Mouse (Mus musculus): ENCODE measurements around the gene Ghdc.

Gene Ghdc

GRCm38 (mm10) chr11:100741348-100741747 lies 29.4 kb downstream of the Ghdc start:
- DNase-seq = no peak

- DNase-seq = peak; percentile 34
These were observed 32.0 kb downstream of the Ghdc start for GRCm38 (mm10) chr11:100738749-100739148.

GRCm38 (mm10) chr11:100738066-100738604 lies 32.6 kb downstream of the Ghdc start, which contains the start of gene Rab5c:
TSS of gene Rab5c (minus strand) at chr11:100738215.
- DNase-seq = peak; percentile 98

GRCm38 (mm10) chr11:100737105-100737733 lies 33.5 kb downstream of the Ghdc start:
- DNase-seq = no peak

GRCm38 (mm10) chr11:100736746-100737080 lies 34.0 kb downstream of the Ghdc start:
- DNase-seq = no peak

- DNase-seq = no peak
These were observed 34.6 kb downstream of the Ghdc start for GRCm38 (mm10) chr11:100735954-100736745.

- DNase-seq = no peak
These were observed 35.5 kb downstream of the Ghdc start for GRCm38 (mm10) chr11:100735134-100735865.

- DNase-seq = no peak
These were observed 40.1 kb downstream of the Ghdc start for GRCm38 (mm10) chr11:100730477-100731205.

- no peak for DNase-seq
These were observed 40.8 kb downstream of the Ghdc start for GRCm38 (mm10) chr11:100729976-100730375.

- no peak for DNase-seq
These were observed 42.2 kb downstream of the Ghdc start for GRCm38 (mm10) chr11:100728601-100729000.

GRCm38 (mm10) chr11:100727201-100727600 lies 43.6 kb downstream of the Ghdc start:
- DNase-seq = no peak

- DNase-seq = no peak
These were observed 45.7 kb downstream of the Ghdc start for GRCm38 (mm10) chr11:100724919-100725512.

- no peak for DNase-seq
These were observed 48.2 kb downstream of the Ghdc start for GRCm38 (mm10) chr11:100722493-100723028.

- no peak for DNase-seq
These were observed 48.8 kb downstream of the Ghdc start for GRCm38 (mm10) chr11:100721776-100722492.

- DNase-seq = no peak
These were observed 49.5 kb downstream of the Ghdc start for GRCm38 (mm10) chr11:100721254-100721653.

GRCm38 (mm10) chr11:100720345-100720744 lies 50.4 kb downstream of the Ghdc start:
- DNase-seq = no peak

GRCm38 (mm10) chr11:100719893-100720292 lies 50.9 kb downstream of the Ghdc start:
- no peak for DNase-seq

GRCm38 (mm10) chr11:100719312-100719711 lies 51.4 kb downstream of the Ghdc start:
- DNase-seq = no peak

- DNase-seq = no peak
These were observed 51.9 kb downstream of the Ghdc start for GRCm38 (mm10) chr11:100718866-100719265.

GRCm38 (mm10) chr11:100718462-100718861 lies 52.3 kb downstream of the Ghdc start:
- DNase-seq = no peak

- DNase-seq = no peak
These were observed 54.1 kb downstream of the Ghdc start for GRCm38 (mm10) chr11:100716649-100717048.

Data from thymus, postnatal 14 days (tissue).